Mouse (Mus musculus) brain, embryonic 14.5 days (tissue): Measurements from ENCODE around the gene Aqp3.

Source experiments
- CTCF ChIP-seq: fragments of 200-500 bp; IDR thresholded peaks from 2 replicates; pipeline ENCODE4 v1.5.1; 2012; ENCODE audit warnings: inconsistent platforms, mild to moderate bottlenecking, moderate library complexity, borderline replicate concordance; ENCODE audit not compliant: insufficient read depth, insufficient read length; ENCODE audit errors: extremely low read depth
- POLR2A ChIP-seq: fragments of 200-500 bp; IDR thresholded peaks from 2 replicates; pipeline ENCODE4 v1.6.1; 2012; ENCODE audit warnings: mild to moderate bottlenecking, inconsistent platforms, borderline replicate concordance; ENCODE audit not compliant: poor library complexity, insufficient read depth, insufficient read length, severe bottlenecking; ENCODE audit errors: extremely low read depth

- no peak for TF ChIP-seq POLR2A
- no peak for TF ChIP-seq CTCF
These were observed 5.0 kb downstream of the Aqp3 start for GRCm38 (mm10) chr4:41092958-41093357.
